Mouse (Mus musculus): Measurements from ENCODE around the gene Dytn.

Gene Dytn

GRCm38 (mm10) chr1:63579153-63579552 lies 107.6 kb downstream of the Dytn start:
- DNase-seq (ENCODE audit: low read depth), result no peak

GRCm38 (mm10) chr1:63576803-63577202 lies 109.9 kb downstream of the Dytn start:
- DNase-seq (ENCODE audit: low read depth), result no peak

- no peak for DNase-seq (ENCODE audit: low read depth)
These were observed 112.7 kb downstream of the Dytn start for GRCm38 (mm10) chr1:63573864-63574611.

GRCm38 (mm10) chr1:63573432-63573831 lies 113.3 kb downstream of the Dytn start:
- DNase-seq (ENCODE audit: low read depth), result no peak
